Mouse (Mus musculus): Measurements from ENCODE around the gene Qser1.

Gene Qser1

DNA sequence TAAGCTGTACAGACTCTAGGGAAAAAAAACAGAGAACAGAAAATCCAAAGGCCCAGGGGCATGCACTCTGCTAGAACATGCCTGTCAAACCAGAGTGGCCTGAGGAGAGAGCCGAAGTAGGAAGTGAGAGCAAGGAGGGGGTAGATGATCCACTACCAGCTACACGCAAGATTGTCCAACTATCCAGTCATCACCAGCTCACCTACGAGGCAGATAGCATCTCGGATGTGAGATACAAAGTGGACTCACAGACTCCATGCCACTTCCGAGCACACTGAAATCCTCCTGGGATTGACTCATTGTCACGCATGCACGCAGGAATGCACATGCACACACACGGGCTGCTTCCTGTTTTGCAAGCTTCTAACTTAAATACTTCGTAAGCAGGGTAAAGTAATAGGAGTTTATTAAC, 84.5 kb downstream of the Qser1 start:
- no peak for DNase-seq

DNA sequence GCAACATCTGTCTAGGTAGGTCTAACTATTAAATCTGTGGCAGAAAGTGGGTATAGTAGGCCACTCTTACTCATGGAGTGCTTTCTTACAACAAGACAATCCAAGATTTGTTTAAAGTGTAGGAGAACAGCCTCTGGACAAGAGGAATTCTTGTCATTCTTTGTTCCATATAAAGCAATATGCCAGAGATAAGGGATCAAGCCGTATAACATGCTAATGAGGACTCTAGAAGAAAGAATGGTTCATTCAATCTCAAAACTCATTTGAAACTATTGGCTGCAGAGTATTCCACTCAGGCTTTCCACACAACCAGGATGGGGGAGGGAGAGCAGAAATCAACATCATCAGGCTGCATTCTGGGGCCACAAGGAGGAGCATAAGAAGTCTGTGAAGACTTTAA, 89.2 kb downstream of the Qser1 start:
- DNase-seq = no peak

DNA sequence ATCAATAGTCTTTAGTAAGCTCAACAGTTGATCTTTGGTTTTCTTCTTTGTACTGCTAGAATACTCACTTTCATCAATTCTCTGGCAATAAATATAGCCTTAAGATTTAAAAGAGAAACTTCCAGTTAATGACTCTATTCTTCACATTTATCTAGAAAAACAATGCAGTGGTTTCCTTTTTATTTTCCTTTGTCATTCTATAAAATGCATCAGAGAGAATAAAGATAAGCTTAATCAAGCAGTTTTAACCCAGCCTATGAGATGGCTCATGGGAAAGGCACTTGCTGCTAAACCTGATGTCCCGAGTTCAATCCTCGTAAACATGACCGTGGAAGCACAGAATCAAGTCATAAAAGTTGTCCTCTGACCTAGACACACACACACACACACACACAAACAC, 94.5 kb downstream of the Qser1 start:
- DNase-seq = no peak

DNA sequence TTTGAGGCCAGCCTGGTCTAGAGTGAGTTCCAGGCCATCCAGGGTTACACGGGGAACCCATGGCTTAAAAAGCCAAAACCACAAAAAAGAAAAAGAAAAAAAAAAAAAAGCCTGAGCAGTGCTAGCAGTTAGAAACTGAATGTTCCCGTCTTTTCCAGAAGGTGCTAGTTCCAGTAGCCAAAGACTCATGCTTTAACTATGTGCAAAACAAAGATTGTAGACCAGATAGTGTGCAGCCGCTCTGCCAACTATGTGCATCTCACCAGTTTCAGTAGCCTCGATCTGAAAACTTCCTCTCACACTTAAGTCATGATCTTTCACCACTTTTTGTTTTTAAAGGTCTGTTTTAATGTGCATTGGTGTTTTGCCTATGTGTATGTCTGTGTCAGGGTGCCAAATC, 98.7 kb downstream of the Qser1 start:
- no peak for DNase-seq

DNA sequence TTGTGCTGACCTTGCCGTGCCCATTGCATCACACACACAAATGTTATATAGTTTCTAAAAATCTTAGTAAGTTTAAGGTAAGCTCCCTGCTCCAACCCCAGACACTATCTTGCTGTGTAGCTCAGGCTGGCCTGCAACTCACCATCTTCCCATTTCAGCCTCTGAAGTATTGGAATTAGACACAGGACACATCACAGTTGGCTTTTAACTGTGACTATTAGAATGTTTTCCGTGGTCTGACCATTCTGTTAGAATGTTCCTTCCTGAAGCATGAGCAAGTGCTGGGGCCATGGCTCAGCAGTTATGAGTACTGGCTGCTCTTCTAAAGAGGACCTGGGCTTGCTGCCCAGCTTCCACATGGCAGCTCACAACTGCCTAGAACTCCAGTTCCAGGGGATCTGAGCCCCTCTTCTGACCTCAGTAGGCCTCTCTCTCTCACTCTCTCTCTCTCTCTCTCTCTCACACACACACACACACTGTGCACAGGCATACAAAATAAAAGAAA, 99.3 kb downstream of the Qser1 start:
- DNase-seq = peak in 1 of 2 experiments; percentile 31

DNA sequence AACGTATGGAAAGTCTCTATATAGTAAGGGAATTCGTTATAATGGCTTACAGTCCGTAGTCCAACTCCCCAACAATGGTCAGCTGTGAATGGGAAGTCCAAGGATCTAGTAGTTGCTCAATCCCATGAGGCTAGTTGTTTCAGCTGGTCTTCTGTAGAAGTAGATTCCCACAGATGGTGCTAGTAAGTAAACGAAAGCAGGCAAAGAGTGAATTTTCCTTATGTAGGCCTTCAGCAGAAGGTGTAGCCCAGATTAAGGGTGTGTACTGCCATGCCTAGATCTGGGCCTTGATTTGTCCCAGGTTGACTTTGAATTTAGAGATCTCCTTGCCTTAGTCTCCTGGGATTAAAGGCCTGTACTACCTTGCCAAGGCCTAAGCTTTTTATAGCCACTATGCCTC, 100.3 kb downstream of the Qser1 start, which contains the start of gene Pin1rt1:
TSS of gene Pin1rt1 (minus strand) at position 101 of the 400 bp plus-strand sequence.
- no peak for DNase-seq

DNA sequence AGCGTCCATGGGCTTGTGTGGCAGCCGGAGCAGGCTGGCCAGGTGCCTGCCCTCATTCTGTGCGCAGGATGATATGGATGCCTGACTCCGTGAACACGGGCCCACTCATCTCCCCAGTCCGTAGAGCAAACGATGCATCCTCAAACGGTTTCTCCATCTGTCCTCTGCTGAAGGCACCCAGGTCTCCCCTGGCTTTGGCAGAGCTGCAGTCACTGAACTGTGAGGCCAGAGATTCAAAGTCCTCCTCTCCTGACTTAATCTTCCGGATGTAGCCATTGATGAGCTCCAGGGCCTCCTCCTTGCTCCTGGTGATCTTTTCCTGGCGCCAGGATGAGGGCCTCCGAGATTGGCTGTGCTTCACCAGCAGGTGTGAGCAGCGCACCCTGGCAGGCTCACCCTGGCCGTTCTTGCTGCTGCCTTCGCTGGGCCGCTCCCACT, 102.3 kb downstream of the Qser1 start:
- peak; percentile 75 to 80 for DNase-seq

DNA sequence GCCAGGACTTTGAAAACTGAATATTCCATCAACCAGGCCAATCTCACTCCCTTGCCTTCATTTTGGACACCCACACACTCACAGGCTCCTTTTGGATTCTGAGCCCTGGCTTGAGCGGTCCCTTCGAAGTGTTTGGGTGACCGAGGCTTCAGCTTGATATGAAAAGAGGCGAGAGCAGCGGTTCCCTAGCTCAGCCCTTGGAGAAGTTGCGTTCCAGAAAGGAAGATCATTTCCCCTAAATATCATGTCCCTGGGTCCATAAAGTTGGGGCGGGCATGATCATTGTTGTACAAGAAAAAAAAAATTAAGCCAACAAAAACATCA, 104.1 kb downstream of the Qser1 start:
- no peak for DNase-seq

DNA sequence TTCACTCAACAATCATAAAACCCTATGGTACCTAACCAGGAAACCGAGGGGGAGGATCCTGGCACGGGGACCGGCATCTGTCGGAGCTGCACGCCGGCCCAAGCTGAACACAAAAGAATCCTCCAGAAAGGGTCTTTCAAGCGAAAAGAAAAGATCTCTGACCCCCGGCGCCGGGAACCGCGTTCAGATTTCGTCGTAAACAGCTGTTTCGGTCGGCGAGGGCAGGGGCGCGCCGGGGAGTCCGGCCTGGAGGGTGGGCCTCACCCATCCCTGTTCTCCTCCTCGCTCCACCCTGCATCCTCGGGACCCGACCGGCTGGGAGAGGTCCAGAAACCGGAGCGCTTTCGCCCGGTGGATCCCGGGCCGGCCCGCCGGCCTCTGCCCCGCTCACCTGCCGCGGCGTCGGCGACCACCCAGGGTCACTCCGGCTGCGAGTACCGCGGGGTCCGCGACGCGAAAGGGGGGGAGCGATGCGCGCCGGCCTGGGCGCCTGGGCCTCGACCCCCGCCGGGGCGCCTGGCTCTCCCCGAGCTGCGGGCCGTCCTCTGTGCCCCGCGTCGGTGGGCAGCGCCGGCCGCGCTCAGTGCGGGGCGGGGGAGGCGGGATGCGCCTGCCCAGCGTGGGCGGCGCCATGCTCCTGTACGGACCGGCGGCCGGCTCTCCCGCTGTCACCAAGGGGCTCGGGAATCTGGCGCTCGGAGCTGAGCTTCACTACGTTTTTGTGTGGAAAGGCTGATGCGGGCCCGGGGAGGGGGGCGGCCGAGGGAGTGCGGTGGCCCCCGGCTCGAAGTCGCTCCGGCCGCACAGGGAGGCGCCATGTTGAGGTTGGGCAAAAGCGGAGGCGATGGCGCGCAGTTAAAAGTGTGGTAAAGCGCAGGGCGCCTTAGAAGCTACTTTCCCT, 104.7 kb downstream of the Qser1 start, which contains the start of gene Tcp11l1:
TSS of gene Tcp11l1 (minus strand) at position 585 of the 901 bp plus-strand sequence.
- peak; percentile 77 to 83 for DNase-seq

DNA sequence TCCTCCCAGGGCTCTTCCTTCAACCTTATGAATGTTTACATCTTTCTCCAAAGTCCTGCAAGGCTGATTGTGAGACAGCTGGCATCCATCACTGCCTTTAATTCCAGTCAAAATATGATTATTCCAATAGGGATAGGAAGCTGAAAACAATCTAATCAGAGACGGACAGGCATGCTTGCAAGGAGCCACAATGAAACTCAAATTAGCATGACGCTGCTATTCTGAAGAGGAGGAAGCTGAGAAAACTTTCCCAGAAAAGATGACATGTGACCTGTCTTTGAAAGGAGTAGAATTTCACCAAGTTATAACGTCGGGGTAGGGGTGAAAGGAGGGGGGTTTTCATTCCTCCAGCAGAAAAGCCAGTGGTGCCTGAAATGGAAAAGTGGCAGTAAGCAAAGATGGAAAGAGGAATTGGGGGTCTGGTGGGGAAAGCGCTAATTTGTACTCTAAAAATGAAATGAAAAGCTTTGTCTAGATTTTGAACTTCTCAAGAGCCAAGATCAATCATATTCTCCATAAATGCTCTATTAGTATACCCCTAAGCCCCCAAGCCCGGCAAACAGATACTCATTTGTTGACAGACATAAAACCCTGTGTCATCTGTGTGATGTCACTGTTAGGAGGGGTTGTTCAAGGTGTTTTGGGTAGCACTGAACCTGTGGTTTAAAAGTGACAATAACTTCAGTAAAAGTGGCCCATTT, 105.7 kb downstream of the Qser1 start:
- DNase-seq = no peak

DNA sequence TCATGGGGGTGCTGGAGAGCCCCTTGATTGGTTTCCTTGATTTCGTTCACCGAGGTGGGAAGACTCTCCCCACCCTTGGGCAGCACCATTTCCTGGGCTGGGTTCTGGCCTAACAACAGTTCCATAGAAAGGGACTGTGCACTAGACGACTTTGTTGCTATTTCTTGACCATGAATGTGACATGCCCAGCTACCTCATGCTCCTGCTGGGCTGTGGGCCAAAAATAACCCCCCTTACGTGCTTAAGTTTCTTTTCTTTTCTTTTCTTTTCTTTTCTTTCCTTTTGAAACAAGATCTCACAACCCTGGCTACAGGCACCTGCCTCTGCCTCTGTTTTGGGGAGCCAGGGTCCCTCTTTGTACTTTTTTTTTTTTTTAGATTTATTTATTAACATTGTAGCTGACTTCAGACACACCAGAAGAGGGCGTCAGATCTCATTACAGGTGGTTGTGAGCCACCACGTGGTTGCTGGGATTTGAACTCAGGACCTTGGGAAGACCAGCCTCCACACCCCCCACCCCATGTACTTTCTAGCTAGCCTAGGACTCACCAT, 106.7 kb downstream of the Qser1 start:
- DNase-seq = peak in 1 of 2 experiments; percentile 20

All from cerebellum, postnatal 14 days (tissue).